Mouse (Mus musculus) heart, adult 2 months (tissue): Measurements from ENCODE around the gene Impdh2. TPM values are rescaled to one million over a fixed set of nuclear protein-coding genes. Genes with fewer than 3 reads are reported as not detected.

Source experiments
- DNase-seq, 2 experiments: peaks; one replicate each; pipeline ENCODE4 v3.0.0; 2021
- H3K27ac ChIP-seq: fragments of 200-600 bp; 2 replicates; pipeline ENCODE4 v1.8.1; 2022
- H3K27me3 ChIP-seq: fragments of 200-500 bp; 2 replicates; pipeline ENCODE4 v1.6.1; 2012; ENCODE audit warnings: mild to moderate bottlenecking, low read length, inconsistent platforms, mixed read lengths; ENCODE audit not compliant: control insufficient read depth, insufficient read depth
- H3K36me3 ChIP-seq: fragments of 200-500 bp; 2 replicates; pipeline ENCODE4 v1.6.1; 2012; ENCODE audit warnings: low read length, inconsistent platforms; ENCODE audit not compliant: control insufficient read depth, insufficient read depth
- H3K4me1 ChIP-seq: fragments of 200-500 bp; 2 replicates; pipeline ENCODE4 v1.6.1; 2011; ENCODE audit warnings: low read length; ENCODE audit not compliant: control insufficient read depth, insufficient read depth
- H3K4me3 ChIP-seq: fragments of 200-600 bp; 2 replicates; pipeline ENCODE4 v1.8.1; 2022
- H3K79me2 ChIP-seq: fragments of 200-500 bp; replicated peaks from 2 replicates; pipeline ENCODE4 v1.6.1; 2012; ENCODE audit warnings: mild to moderate bottlenecking, inconsistent platforms, low read length, moderate library complexity, mixed read lengths; ENCODE audit not compliant: control insufficient read depth, insufficient read depth
- H3K9ac ChIP-seq: fragments of 200-500 bp; 2 replicates; pipeline ENCODE4 v1.6.1; 2012; ENCODE audit warnings: low read depth, mild to moderate bottlenecking, control low read depth, inconsistent platforms, low read length, mixed read lengths
- CTCF ChIP-seq: fragments of 200-600 bp; IDR thresholded peaks from 2 replicates; pipeline ENCODE4 v1.8.1; 2022; ENCODE audit warnings: antibody characterized with exemption, mild to moderate bottlenecking, moderate library complexity
- EP300 ChIP-seq: fragments of 200-500 bp; IDR thresholded peaks from 2 replicates; pipeline ENCODE4 v1.6.1; 2011; ENCODE audit warnings: low read depth, low read length, control low read depth; ENCODE audit not compliant: insufficient read depth
- POLR2A ChIP-seq: fragments of 200-500 bp; IDR thresholded peaks from 2 replicates; pipeline ENCODE4 v1.6.1; 2011; ENCODE audit warnings: mild to moderate bottlenecking, low read depth, low read length, control low read depth; ENCODE audit not compliant: insufficient read depth
- WGBS: fragments of 180-500 bp; shearing (Covaris S2); methylation state at CpG from one replicate; pipeline ENCODE4 v1.1.7; 2018; 5-methylcytosine and 5-hydroxymethylcytosine counted together
- intact Hi-C: fragments of 180-260 bp; cut with DNase I; formaldehyde crosslinking; loops from one replicate; pipeline ENCODE4 v1.15.1; 2025
- polyA plus RNA-seq: library from polyadenylated mRNA; depleted of rRNA; stranded (reverse); fragments of >200 nt; gene quantifications from 2 replicates; pipeline ENCODE4 v1.2.3, GENCODE M21; 2012
- total RNA-seq, 2 experiments: library from RNA; stranded (reverse); gene quantifications; 2 replicates each; pipeline ENCODE4 v1.2.3; 2021

Gene Impdh2
- total and polyA plus RNA-seq, 3 experiments: 47.8 to 55.5 (median 51.2) TPM

DNA sequence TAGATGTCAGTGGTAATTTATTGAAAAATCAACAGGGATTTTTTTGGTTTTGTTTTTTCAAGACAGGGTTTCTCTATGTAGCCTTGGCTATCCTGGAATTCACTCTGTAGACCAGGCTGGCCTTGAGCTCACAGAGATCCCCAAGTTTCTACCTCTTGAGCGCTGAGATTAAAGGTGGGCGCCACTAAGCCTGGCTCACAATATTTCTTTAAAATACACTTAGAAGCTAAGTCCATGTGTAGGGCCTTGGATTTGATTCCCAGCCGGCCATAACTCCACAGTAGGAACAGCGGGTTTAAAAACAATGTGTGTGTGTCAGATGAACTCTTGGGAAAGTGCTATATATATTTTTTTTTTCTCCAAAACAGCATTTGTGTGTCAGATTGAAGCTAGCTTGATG, 36.7 kb upstream of the Impdh2 start:
- H3K36me3 ChIP-seq: peaks cover 35% of the 10 kb centered on the region
- H3K4me1 ChIP-seq: peaks cover 5% of the 10 kb centered on the region
- no peak for DNase-seq
- intact Hi-C loops: loop anchor here (2.0 kb wide), 1 partner anchor 27 kb away; no protein-coding TSS in a partner anchor
- 95% methylated on average over 4 of the region's 4 CpGs for WGBS
- TF ChIP-seq POLR2A (no peak), EP300 (no peak), CTCF (no peak)
- H3K9ac ChIP-seq: no peak overlapping the region
- H3K27me3 ChIP-seq: no peaks in the 10 kb centered on the region
- H3K27ac ChIP-seq: no peak overlapping the region
- peaks cover 7% of the 10 kb centered on the region; the same call in 1 of the 2 replicates for H3K79me2 ChIP-seq
- no peak overlapping the region for H3K4me3 ChIP-seq

DNA sequence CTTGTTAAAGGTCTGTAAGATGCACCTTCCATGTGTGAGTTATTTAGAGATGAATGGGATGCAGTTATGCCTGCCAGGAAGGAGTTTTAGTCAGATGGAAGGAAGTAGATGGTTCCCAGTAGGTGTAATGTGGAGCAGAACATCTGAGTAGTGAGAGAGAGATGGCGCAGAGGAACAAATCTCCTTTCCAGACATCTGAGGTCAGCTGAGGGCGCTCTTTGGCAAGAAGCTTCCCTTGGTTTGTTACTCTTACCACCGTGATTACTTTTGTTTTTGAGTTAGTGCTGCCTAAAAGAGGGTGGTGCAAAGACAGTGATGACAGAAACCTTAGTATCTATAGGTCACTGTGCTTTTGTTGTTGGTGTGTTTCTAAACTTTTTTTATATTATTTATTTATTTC, 34.7 kb upstream of the Impdh2 start:
- Histone ChIP-seq H3K27ac (no peak overlapping the region), H3K79me2 (peaks cover 4% of the 10 kb centered on the region; the same call in 1 of the 2 replicates), H3K27me3 (no peaks in the 10 kb centered on the region), H3K9ac (no peak overlapping the region), H3K4me3 (no peak overlapping the region), H3K4me1 (peaks cover 2% of the 10 kb centered on the region), H3K36me3 (peaks cover 19% of the 10 kb centered on the region)
- 25% methylated on average over 3 of the region's 3 CpGs for WGBS
- intact Hi-C loops: no loop called here
- TF ChIP-seq CTCF: 0 out of 2 replicates have a peak, but pooled peaks have one; percentile 13
- no peak for TF ChIP-seq POLR2A
- no peak for TF ChIP-seq EP300
- DNase-seq: no peak

DNA sequence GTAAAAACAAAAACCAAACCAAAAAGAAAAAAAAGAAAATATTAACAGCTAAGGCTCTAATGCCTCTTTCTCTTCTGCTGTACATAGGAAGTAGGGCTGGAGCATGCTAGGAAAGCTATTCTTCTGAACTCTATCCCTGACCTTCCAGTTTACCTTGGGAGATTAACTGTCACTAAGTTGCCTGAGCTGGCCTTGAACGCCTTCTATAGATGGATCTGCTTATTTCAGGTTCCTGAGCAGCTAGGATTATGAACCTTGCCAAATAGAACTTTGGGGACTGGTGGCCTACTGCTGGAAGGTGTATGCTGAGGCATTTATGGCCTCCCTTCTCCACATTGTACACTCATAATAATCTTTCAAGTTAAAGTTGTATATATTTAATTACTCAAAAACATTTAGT, 29.1 kb upstream of the Impdh2 start:
- Histone ChIP-seq H3K27me3 (no peaks in the 10 kb centered on the region), H3K4me3 (no peak overlapping the region), H3K36me3 (peaks cover 9% of the 10 kb centered on the region), H3K27ac (no peak overlapping the region), H3K79me2 (peaks cover 6% of the 10 kb centered on the region), H3K9ac (no peak overlapping the region), H3K4me1 (no peaks in the 10 kb centered on the region; the same call in 1 of the 2 replicates)
- 74% methylated on average over 1 of the region's 1 CpGs for WGBS
- TF ChIP-seq CTCF: no peak
- no peak for TF ChIP-seq EP300
- no peak for TF ChIP-seq POLR2A
- no peak for DNase-seq
- intact Hi-C loops: no loop called here

DNA sequence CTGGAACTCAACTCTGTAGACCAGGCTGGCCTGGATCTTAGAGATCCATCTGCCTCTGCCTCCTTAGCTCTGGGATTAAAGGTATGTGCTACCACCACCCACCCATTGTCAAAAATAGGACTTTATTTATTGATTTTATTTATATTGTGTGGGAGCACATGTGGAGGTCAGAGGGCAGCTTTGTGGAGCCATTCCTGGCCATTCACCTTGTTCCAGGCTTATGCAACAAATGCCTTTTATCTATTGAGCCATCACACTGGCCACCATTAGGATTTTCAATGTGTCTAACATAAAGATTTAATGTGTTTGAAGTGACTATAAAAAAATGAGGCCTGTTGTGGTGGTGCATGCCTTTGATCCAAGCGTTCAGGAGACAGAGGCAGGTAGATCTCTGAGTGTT, 28.6 kb upstream of the Impdh2 start:
- intact Hi-C loops: no loop called here
- no peak overlapping the region for H3K4me3 ChIP-seq
- H3K27me3 ChIP-seq: no peaks in the 10 kb centered on the region
- H3K27ac ChIP-seq: no peak overlapping the region
- no peak for DNase-seq
- H3K79me2 ChIP-seq: peaks cover 6% of the 10 kb centered on the region
- H3K36me3 ChIP-seq: peaks cover 6% of the 10 kb centered on the region; the same call in 1 of the 2 replicates
- no peak for TF ChIP-seq POLR2A
- WGBS: 93% methylated on average over 1 of the region's 1 CpGs
- no peak overlapping the region for H3K9ac ChIP-seq
- no peaks in the 10 kb centered on the region; the same call in 1 of the 2 replicates for H3K4me1 ChIP-seq

DNA sequence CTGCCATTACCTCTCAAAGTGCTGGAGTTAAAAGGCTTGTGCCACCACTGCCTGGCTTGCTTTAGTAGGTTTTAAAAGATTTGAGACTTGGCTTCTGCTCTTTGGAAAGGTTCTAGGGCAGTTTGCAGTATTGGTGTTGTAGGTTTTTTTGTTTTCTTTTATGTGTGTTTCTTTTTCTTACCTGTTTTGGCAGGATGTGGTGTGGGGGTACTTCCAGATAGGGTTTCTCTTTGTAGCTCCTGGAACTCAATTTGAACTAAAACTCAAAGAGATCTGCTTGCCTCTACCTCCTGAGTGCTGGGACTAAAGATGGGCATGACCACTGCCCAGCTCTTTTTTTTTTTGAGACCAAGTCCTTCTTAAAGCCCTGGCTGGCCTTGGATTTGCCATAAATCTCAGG, 19.2 kb upstream of the Impdh2 start:
- Histone ChIP-seq H3K36me3 (peaks cover 8% of the 10 kb centered on the region), H3K27me3 (no peaks in the 10 kb centered on the region), H3K27ac (no peak overlapping the region), H3K4me1 (no peaks in the 10 kb centered on the region), H3K9ac (no peak overlapping the region), H3K79me2 (no peaks in the 10 kb centered on the region), H3K4me3 (no peak overlapping the region)
- no peak for DNase-seq
- TF ChIP-seq EP300: no peak
- TF ChIP-seq CTCF: no peak
- TF ChIP-seq POLR2A: no peak
- intact Hi-C loops: no loop called here

DNA sequence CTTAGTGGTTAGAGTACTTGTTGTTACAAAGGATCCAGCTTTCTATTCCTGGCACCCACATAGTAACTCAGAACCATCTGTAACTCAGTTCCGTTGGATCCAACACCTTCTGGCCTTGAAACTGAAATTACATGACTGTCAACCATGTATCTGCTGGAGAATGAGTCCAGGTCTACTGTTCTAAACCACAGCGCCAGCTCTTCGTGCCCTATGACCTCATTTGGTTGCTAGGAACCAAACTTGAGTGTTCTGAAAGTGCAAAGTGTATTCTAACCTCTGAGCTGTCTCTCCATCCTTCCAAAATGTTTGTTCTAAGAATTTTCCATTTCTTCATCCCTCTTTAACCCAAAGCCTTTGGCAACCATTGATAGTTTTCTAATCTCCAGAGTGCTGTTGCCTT, 14.1 kb upstream of the Impdh2 start:
- H3K27ac ChIP-seq: no peak overlapping the region
- H3K4me3 ChIP-seq: no peak overlapping the region
- no peak for TF ChIP-seq EP300
- no peak for TF ChIP-seq POLR2A
- no peak for TF ChIP-seq CTCF
- no peaks in the 10 kb centered on the region for H3K4me1 ChIP-seq
- 90% methylated on average over 3 of the region's 3 CpGs for WGBS
- no peak for DNase-seq
- H3K79me2 ChIP-seq: no peaks in the 10 kb centered on the region
- intact Hi-C loops: no loop called here
- H3K9ac ChIP-seq: no peak overlapping the region
- no peaks in the 10 kb centered on the region for H3K27me3 ChIP-seq
- H3K36me3 ChIP-seq: peaks cover 14% of the 10 kb centered on the region
